Mouse (Mus musculus) heart, embryonic 11.5 days (tissue): ENCODE measurements around the gene Rab8b. TPM values are rescaled to one million over a fixed set of nuclear protein-coding genes. Genes with fewer than 3 reads are reported as not detected.
"Not testable (repeated sequence)": the region's sequence is repeated elsewhere in the genome, so short reads cannot be mapped to it uniquely, and the experiment has no call there.

Source experiments
- ATAC-seq: fragments of 200-750 bp; cut with Nextera tagmentation; replicated peaks from 2 replicates; pipeline ENCODE4 v1.8.0; 2017; ENCODE audit warnings: moderate library complexity; ENCODE audit not compliant: insufficient number of reproducible peaks, low FRiP score, low TSS enrichment
- H3K27ac ChIP-seq: fragments of 300-500 bp; sonication (generic); 2 replicates; pipeline ENCODE4 v1.5.1; 2014; ENCODE audit warnings: mild to moderate bottlenecking, low read depth, low read length
- H3K27me3 ChIP-seq: fragments of 300-500 bp; sonication (generic); 2 replicates; pipeline ENCODE4 v1.6.1; 2014; ENCODE audit warnings: mild to moderate bottlenecking, low read length, mixed read lengths; ENCODE audit not compliant: control insufficient read depth, insufficient read depth
- H3K36me3 ChIP-seq: fragments of 300-500 bp; sonication (generic); 2 replicates; pipeline ENCODE4 v1.6.1; 2014; ENCODE audit warnings: mild to moderate bottlenecking, low read length, moderate library complexity, mixed read lengths; ENCODE audit not compliant: control insufficient read depth, insufficient read depth
- H3K4me1 ChIP-seq: fragments of 300-500 bp; sonication (generic); 2 replicates; pipeline ENCODE4 v1.6.1; 2014; ENCODE audit warnings: low read length; ENCODE audit not compliant: control insufficient read depth, insufficient read depth
- H3K4me2 ChIP-seq: fragments of 300-500 bp; sonication (generic); 2 replicates; pipeline ENCODE4 v1.6.1; 2014; ENCODE audit warnings: mild to moderate bottlenecking, moderate library complexity
- H3K4me3 ChIP-seq: fragments of 300-500 bp; sonication (generic); 2 replicates; pipeline ENCODE4 v1.5.1; 2014; ENCODE audit warnings: low read depth, low read length
- H3K9ac ChIP-seq: fragments of 300-500 bp; sonication (generic); 2 replicates; pipeline ENCODE4 v1.6.1; 2014; ENCODE audit warnings: mild to moderate bottlenecking, low read depth, low read length, moderate library complexity
- H3K9me3 ChIP-seq: fragments of 300-500 bp; sonication (generic); replicated peaks from 2 replicates; pipeline ENCODE4 v1.6.1; 2016; ENCODE audit warnings: low read length; ENCODE audit not compliant: control insufficient read depth
- WGBS: fragments of 180-500 bp; shearing (Covaris S2); extraction: QIAGEN DNeasy Blood & Tissue Kit; methylation state at CpG from one replicate; pipeline ENCODE4 v1.1.7; 2014; ENCODE audit not compliant: insufficient replicate concordance; 5-methylcytosine and 5-hydroxymethylcytosine counted together
- polyA plus RNA-seq: library from polyadenylated mRNA; unstranded; fragments of >200 nt; fragmentation: Nextera tagmentation; extraction: Ambion mirVana; gene quantifications from 2 replicates; pipeline ENCODE4 v1.2.1, GENCODE M21; 2014

Gene Rab8b
- polyA plus RNA-seq, 1 experiment from 2014 or later, result 23.6 TPM

- no peaks in the 10 kb centered on the region for H3K36me3 ChIP-seq
- peak overlapping the region; percentile 96 for H3K4me2 ChIP-seq
- H3K27me3 ChIP-seq, result peaks cover 5% of the 10 kb centered on the region; the same call in 1 of the 2 replicates
- no peak for ATAC-seq
- H3K9me3 ChIP-seq, result no peaks in the 10 kb centered on the region
- peak overlapping the region; percentile 60 for H3K4me3 ChIP-seq
- 17% methylated on average over 7 of the region's 7 CpGs for WGBS
- no peak overlapping the region for H3K27ac ChIP-seq
- H3K4me1 ChIP-seq, result peaks cover 3% of the 10 kb centered on the region; the same call in 1 of the 2 replicates
- H3K9ac ChIP-seq, result no peak overlapping the region
Observed at GRCm38 (mm10) chr9:66833851-66834250, 85.6 kb downstream of the Rab8b start.

- Histone ChIP-seq H3K4me3 (no peak overlapping the region), H3K4me2 (no peak overlapping the region), H3K27me3 (peaks cover 5% of the 10 kb centered on the region; the same call in 1 of the 2 replicates), H3K27ac (no peak overlapping the region), H3K36me3 (no peaks in the 10 kb centered on the region), H3K9me3 (no peaks in the 10 kb centered on the region), H3K4me1 (peaks cover 3% of the 10 kb centered on the region; the same call in 1 of the 2 replicates), H3K9ac (no peak overlapping the region)
- no peak for ATAC-seq
- WGBS, result 50% methylated on average over 4 of the region's 4 CpGs
Observed at GRCm38 (mm10) chr9:66832366-66832908, 87.0 kb downstream of the Rab8b start.

- Histone ChIP-seq H3K27ac (no peak overlapping the region), H3K4me1 (no peaks in the 10 kb centered on the region), H3K4me3 (no peak overlapping the region), H3K9ac (no peak overlapping the region), H3K4me2 (no peak overlapping the region), H3K27me3 (no peaks in the 10 kb centered on the region), H3K36me3 (no peaks in the 10 kb centered on the region), H3K9me3 (no peaks in the 10 kb centered on the region)
- ATAC-seq, result no peak
- WGBS, result 61% methylated on average over 1 of the region's 1 CpGs
Observed at GRCm38 (mm10) chr9:66825990-66826389, 93.5 kb downstream of the Rab8b start.

GRCm38 (mm10) chr9:66822255-66822654, 97.2 kb downstream of the Rab8b start:
- not testable (repeated sequence) for H3K27ac ChIP-seq, H3K9me3 ChIP-seq, ATAC-seq, H3K4me1 ChIP-seq, H3K4me3 ChIP-seq, H3K9ac ChIP-seq, H3K36me3 ChIP-seq, H3K27me3 ChIP-seq, H3K4me2 ChIP-seq
- no CpG with 5 or more reads among the region's 5 CpGs for WGBS

GRCm38 (mm10) chr9:66820996-66821395, 98.5 kb downstream of the Rab8b start:
- H3K4me3 ChIP-seq, result no peak overlapping the region
- H3K9ac ChIP-seq, result no peak overlapping the region
- no peaks in the 10 kb centered on the region for H3K36me3 ChIP-seq
- no peaks in the 10 kb centered on the region for H3K27me3 ChIP-seq
- no peak for ATAC-seq
- no peaks in the 10 kb centered on the region for H3K4me1 ChIP-seq
- no peaks in the 10 kb centered on the region for H3K9me3 ChIP-seq
- H3K4me2 ChIP-seq, result no peak overlapping the region
- no peak overlapping the region for H3K27ac ChIP-seq
- WGBS, result 67% methylated on average over 5 of the region's 5 CpGs

- Histone ChIP-seq H3K4me1 (no peaks in the 10 kb centered on the region), H3K4me2 (no peak overlapping the region), H3K27ac (no peak overlapping the region), H3K27me3 (no peaks in the 10 kb centered on the region), H3K36me3 (no peaks in the 10 kb centered on the region), H3K4me3 (no peak overlapping the region), H3K9ac (no peak overlapping the region), H3K9me3 (no peaks in the 10 kb centered on the region)
- whole genome bisulfite sequencing, result 23% methylated on average over 2 of the region's 2 CpGs
- no peak for ATAC-seq
Observed at GRCm38 (mm10) chr9:66813392-66813791, 106.1 kb downstream of the Rab8b start.

- H3K27me3 ChIP-seq, result peaks cover 17% of the 10 kb centered on the region
- not testable (repeated sequence) for H3K4me1 ChIP-seq, H3K9me3 ChIP-seq, H3K9ac ChIP-seq, H3K27ac ChIP-seq, H3K36me3 ChIP-seq, ATAC-seq
- peak overlapping the region; percentile 36 for H3K4me3 ChIP-seq
- WGBS, result 2% methylated on average over 29 of the region's 37 CpGs
- H3K4me2 ChIP-seq, result peak overlapping the region; percentile 61
Observed at GRCm38 (mm10) chr9:66805951-66806350, 113.5 kb downstream of the Rab8b start.

- Histone ChIP-seq H3K4me1 (peaks cover 4% of the 10 kb centered on the region; the same call in 1 of the 2 replicates), H3K4me2 (peak overlapping the region; percentile 53), H3K27ac (no peak overlapping the region), H3K27me3 (peaks cover 14% of the 10 kb centered on the region), H3K9ac (no peak overlapping the region), H3K36me3 (no peaks in the 10 kb centered on the region), H3K4me3 (no peak overlapping the region), H3K9me3 (no peaks in the 10 kb centered on the region)
- ATAC-seq, result no peak
- 31% methylated on average over 12 of the region's 12 CpGs for whole genome bisulfite sequencing
Observed at GRCm38 (mm10) chr9:66801947-66802346, 117.5 kb downstream of the Rab8b start.

- no peaks in the 10 kb centered on the region for H3K36me3 ChIP-seq
- H3K27me3 ChIP-seq, result no peaks in the 10 kb centered on the region
- H3K4me1 ChIP-seq, result 0 out of 2 replicates have a peak, but pooled peaks cover 3% of the 10 kb centered on the region
- 78% methylated on average over 5 of the region's 5 CpGs for WGBS
- H3K4me3 ChIP-seq, result peak within 1 kb of the TSS; percentile 72
- H3K9ac ChIP-seq, result peak within 1 kb of the TSS; percentile 49; the same call in 1 of the 2 replicates
- peak within 1 kb of the TSS; percentile 91 for H3K4me2 ChIP-seq
- no peaks in the 10 kb centered on the region for H3K9me3 ChIP-seq
- no peak for ATAC-seq
- H3K27ac ChIP-seq, result peak within 1 kb of the TSS; percentile 94; the same call in 1 of the 2 replicates
Observed at GRCm38 (mm10) chr9:66796739-66797138, 122.7 kb downstream of the Rab8b start, which contains the start of gene Gm10647. Gm10647 (plus strand) TSS chr9:66797039.
